Mouse (Mus musculus): ENCODE measurements around the gene Stat6.

Stat6 gene

GRCm38 (mm10) chr10:127674794-127675522 lies 32.2 kb downstream of the Stat6 start:
- DNase-seq: peak; percentile 92 to 94

DNA sequence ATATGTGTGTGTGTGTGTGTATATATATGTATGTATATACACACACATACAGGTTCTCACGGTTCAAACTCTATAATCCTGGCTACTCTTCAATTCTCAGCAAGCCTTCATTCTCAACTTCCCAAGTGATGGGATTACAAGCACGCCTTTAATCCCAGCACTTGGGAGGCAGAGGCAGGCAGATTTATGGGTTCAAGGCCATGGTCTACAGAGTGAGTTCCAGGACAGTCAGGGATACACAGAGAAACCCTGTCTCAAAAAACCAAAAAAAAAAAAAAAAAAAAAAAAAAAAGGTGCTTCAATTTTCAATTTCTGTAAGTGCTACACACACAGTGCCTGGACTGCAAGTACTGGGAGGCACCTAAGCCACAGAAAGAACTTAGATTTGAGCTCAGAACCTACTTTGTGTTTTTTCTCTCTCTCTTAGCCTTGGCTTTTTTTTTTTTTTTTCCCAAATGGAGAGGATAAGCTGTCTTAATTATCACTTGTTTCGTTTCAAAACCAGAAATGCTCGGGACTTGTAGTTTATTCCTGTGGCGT lies 33.1 kb downstream of the Stat6 start:
- no peak for DNase-seq

DNA sequence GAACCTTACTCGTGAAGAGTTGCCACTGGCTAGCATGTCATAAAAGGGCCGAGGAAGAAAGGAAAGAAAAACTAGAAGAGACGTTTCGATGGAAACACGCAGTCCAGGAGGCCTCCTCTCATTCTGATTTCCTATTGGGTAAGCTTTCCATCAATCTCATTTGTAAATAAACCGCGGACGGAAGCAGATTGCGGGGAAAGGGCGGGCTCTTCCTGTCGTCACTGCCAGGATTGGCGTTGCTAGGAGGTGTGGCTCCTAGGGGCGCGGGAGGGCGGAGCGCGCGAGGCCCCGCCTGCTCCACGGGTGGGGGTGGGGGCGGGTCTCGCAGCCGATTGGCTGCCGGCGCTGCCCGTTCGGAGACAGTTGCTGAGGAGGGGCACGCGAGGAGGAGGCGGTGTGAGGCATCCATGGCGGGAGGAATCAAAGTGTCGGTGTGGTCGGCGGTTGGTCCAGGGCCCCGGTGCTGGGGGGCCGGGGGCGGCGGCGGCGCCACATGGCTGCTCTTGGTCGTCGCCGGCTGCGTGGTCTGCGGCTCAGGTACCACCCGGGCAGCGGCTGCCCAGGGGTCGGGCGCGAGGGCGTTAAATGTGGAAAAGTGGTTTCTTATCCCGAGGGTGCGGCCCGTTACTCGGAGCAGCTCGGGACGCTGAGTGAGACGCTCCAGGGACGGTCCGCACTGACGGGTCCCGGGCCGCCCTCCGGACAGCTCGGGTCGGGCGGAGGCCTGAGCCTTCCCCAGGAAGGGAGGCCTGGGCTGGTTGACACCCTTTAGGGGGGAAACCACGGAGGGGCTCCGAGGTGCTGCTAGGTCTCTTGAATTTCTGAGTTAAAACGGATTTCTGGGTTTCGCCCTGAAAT lies 34.1 kb downstream of the Stat6 start:
- DNase-seq: peak; percentile 92 to 94

DNA sequence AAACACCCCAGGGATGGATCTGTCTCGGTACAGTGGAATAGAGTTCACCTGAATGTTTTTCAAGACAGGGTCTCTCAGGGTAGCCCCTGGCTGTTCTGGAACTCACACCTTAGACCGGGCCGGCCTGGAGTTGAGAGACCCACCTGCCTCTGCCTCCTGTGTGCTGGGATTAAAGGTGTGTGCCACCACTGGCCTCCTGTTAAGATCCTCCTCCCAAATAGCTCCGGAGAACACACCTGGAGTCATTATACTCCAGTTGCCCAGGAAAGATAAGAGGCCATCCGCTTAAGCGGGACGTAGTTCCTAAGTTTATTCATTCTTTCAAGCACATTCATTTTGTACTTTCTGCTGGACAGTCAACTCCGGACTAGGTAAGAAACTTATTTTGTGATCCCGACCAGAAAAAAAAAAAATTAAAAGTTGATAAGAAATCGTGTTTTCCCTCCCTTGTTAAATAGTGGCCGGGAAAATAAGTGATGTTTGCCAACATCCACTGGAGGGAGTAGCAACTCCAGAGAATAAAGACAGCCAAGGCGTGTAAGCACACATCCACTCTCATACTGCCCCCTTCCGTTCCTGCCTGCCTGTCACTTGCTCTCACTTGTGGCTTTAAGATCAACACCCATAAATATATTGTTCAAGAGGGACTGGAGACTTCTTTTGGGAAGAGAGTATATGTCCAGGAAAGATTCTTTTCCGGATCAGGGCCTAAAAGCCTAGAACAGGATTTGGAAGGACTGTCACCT lies 35.0 kb downstream of the Stat6 start:
- peak; percentile 57 to 71 for DNase-seq

DNA sequence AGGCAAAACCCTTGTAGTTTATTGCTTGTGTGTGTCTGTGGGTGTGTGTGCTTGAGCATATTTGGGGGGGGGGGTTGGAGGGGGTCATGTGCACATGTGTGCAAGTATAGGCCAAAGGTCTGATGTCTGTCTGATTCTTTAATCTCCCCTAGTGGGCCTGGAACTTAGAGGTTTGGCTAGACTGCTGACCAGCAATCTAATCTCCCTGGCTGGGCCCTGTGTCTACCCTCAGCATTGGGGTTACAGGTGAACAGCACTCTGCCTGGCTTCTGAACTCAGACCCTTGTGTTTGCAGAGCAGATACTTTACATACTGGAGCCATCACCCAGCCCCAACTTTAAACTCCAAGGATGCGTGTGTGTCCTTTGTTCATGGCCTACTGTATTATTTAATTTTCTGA lies 36.4 kb downstream of the Stat6 start:
- DNase-seq: no peak

DNA sequence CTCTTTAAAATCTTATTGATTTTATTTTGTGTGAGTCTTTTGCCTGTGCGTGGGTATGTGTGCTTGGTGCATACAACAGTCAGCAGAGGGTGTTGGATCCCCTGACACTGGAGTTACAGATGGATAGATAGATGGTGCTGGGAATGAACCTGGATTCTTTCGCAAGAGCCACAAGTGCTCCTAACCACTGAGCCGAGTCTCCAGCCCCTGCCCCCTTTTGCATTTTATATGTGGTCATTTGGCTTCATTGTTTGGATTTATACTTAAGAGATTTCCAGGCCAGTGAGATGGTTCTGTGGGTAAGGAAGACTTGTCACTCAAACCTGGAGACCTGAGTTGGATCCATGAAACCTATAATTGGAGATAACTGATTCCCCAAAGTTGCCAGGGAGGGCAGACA lies 37.1 kb downstream of the Stat6 start:
- no peak for DNase-seq

DNA sequence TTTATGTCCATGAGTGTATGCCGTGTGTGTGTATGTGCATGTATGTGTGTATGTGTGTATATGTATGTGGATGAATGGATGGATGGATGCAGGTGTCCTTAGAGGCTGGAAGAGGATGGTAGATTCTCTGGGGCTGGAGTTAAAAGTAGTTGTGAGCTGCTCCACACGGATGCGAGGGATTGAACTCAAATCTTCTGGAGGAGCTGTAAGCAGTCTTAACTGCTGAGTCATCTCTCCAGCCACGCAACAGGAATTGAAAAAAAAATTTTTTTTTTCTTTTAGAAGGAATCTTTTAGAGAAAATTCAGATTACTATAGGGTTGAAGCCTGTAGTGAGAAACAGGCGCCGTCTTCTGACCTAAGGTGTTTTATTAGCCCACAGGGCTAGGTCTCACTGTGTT lies 40.1 kb downstream of the Stat6 start:
- no peak for DNase-seq

DNA sequence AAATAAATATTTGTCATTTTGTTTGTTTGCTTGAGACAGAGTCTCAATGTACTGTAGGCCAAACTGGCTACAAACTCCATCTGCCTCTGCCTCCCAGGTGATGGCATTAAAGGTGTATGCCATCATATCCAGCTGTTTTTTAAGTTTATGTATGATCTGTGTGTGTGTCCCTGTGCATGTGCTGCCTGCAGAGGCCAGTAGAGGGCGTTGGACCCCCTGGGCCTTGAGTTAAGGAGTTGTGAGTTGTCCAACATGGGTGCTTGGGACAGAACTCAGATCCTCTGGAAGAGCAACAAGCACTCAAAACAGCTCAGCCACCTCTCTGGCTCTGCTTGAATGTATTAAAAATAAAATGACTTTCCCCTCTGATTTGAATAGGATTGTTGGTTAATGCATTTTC lies 48.3 kb downstream of the Stat6 start:
- no peak for DNase-seq

DNA sequence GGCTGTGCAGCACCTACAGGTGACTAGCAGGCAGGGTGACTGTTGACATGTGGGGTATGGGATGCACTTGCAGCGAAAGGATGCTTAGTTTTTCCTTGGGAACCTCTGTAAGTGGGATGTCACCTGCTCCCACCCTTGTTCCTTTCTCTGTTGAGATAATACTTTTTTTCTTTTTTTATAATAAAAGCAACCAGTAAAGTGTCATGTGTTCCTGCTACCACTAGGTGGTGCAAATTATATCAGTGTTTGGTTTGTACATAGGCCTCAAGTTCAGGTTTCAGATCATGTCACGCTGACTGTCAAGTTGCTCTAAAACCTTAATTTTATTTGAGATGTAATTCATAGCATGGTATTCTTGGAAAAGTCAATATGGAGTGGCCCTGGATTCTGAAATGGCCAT lies 51.9 kb downstream of the Stat6 start:
- peak in 1 of 2 experiments; percentile 27 for DNase-seq

- no peak for DNase-seq
Observed at GRCm38 (mm10) chr10:127695775-127696174, 53.0 kb downstream of the Stat6 start.

DNA sequence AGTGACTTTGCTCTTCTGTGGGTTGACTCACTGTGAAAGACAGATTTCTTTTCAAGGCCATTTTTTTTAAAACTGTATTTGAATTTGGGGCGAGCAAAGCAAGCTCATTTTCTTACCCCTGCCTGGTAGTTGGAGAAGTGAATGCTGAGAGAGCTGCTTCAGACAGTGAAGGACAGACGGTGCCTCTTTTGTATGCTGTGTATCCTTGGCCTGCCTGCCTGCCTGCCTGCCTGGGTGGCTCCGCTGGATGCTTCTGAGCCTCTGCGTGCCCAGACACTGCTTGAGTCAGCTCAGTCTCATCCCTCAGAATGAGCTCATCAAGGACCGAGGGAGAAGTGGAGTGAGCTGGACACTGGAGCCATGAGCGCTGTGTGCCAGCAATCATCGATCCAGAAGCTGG lies 56.2 kb downstream of the Stat6 start:
- DNase-seq: no peak

DNA sequence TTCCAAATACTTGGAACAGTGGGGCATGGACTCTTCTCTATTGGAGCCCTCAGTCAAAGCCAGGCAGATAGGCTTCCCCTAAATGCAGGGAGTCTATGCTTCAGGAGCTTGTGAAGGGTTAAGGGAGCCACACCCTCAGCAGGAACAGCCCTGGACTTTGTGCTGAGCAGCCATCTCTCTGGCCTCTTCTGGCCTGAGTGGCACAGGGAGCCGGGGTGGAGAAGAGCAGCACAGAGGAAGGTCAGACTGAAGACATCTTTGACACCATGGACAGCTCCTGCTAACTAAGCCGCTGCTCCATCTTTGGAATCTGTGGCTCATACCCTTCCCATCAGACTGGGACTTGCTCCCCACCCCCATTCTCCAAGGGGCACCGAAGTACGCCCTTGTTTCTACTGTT lies 60.5 kb downstream of the Stat6 start:
- no peak for DNase-seq

DNA sequence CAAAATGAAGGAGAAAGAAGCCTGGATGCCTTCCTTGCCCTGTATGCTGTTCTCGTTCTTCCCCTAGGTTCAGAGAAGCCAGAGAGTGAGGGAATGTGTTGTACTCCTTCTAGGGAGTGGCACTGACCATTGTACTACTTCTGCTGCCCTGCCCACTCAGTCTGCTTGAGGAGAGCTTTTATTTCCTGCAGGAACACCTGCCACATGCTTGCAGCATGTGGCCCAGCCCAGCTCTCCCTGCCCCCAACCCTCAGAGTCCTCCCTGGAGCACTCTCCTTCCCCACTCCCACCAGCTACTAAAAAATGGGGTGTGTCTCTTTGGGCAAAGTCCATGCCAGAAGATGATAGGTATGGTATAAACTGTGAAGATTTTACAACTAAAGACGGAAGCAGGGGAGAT lies 61.5 kb downstream of the Stat6 start:
- no peak for DNase-seq

DNA sequence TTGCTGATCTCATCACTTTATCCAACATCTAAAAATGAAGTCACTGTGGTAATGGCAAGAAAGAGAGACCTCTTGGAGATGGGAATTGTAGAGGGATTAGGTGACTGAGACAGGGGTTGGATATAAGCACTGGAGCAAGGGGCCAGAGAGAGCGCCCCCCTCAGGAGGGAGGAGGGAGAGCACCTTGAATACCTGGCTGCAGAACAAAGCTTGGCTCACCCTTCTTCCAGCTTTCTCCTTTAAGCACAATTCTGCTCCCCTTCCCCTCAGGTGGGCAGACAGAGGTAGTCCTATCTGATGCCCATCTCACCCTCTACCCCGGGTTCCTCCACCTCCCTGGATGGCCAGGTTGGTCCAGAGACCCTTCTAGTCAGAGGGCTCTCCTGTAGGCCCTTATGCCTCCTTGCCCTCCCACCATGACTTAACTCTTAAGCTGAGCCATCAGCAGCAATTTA lies 62.0 kb downstream of the Stat6 start, which contains the start of gene Myo1a:
Gene Myo1a, plus strand, starts transcription at position 405 of the 455 bp plus-strand sequence.
- DNase-seq: no peak

GRCm38 (mm10) chr10:127705783-127706182 lies 63.0 kb downstream of the Stat6 start:
- no peak for DNase-seq

GRCm38 (mm10) chr10:127707721-127708120 lies 64.9 kb downstream of the Stat6 start:
- no peak for DNase-seq

DNA sequence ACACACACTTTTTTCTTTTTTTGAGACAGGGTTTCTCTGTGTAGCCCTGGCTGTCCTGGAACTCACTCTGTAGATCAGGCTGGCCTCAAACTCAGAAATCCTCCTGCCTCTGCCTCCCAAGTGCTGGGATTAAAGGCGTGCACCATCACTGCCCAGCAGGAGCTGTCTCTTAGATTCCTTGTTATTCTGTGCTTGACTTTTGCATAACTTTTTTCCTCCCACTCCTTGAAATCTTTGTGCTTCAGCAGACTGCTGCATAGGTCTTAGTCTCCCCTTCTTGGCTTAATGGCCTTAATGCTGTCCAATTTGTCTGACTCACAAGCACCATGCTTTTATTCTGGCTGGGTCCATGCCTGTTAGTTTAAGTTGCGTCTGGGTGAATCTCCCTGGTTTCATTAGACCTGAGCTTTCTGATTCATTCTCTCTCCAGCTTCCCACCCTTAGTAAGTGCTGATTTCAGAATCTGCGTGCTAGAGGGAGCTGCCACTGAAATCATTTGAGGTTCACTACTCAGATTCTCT lies 66.1 kb downstream of the Stat6 start:
- DNase-seq: no peak

DNA sequence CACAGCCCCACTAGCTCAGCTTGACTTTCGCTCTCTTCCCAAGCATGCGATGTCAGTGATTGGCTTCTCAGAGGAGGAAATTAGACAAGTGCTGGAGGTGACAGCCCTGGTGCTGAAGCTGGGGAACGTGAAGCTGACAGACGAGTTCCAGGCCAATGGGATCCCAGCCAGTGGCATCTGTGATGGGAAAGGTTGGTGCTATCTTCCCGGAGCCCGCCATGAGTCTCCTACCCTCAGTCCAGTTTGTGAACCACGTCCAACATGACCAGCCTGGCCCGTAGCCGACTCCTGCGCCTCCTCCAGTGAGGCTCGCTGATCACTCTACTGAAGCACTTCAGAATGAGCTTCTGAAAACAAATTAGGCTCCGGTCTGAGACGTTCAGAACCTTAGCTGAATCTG lies 67.5 kb downstream of the Stat6 start:
- DNase-seq: no peak

Data from cerebellum, adult 18-20 months (tissue).